Mouse (Mus musculus) bone marrow macrophage, adult 2 months (primary cell): ENCODE data around the gene Prkaa1. TPM values are rescaled to one million over a fixed set of nuclear protein-coding genes. Genes with fewer than 3 reads are reported as not detected.

Experiments used
- H3K27ac ChIP-seq: 2 replicates; pipeline ENCODE4 v1.5.1; 2012; ENCODE audit warnings: low read depth, low read length; ENCODE audit not compliant: insufficient read depth
- H3K4me1 ChIP-seq: 2 replicates; pipeline ENCODE4 v1.6.1; 2012; ENCODE audit warnings: low read length; ENCODE audit not compliant: control insufficient read depth, insufficient read depth
- H3K4me3 ChIP-seq: 2 replicates; pipeline ENCODE4 v1.5.1; 2012; ENCODE audit warnings: mild to moderate bottlenecking, low read length, moderate library complexity; ENCODE audit not compliant: insufficient read depth
- CTCF ChIP-seq: IDR thresholded peaks from 2 replicates; pipeline ENCODE4 v1.5.1; 2012; ENCODE audit warnings: low read depth, mild to moderate bottlenecking, low read length, moderate library complexity
- POLR2A ChIP-seq: IDR thresholded peaks from 2 replicates; pipeline ENCODE4 v1.6.1; 2012; ENCODE audit warnings: mild to moderate bottlenecking, low read depth, low read length, borderline replicate concordance
- polyA plus RNA-seq: library from polyadenylated mRNA; stranded (reverse); fragments of >200 nt; gene quantifications from 2 replicates; pipeline ENCODE4 v1.2.4, GENCODE M21; 2012; ENCODE audit not compliant: missing spikeins, insufficient read depth, insufficient read length

The Prkaa1 gene
- polyA plus RNA-seq, 1 experiment: 31.6 TPM

DNA sequence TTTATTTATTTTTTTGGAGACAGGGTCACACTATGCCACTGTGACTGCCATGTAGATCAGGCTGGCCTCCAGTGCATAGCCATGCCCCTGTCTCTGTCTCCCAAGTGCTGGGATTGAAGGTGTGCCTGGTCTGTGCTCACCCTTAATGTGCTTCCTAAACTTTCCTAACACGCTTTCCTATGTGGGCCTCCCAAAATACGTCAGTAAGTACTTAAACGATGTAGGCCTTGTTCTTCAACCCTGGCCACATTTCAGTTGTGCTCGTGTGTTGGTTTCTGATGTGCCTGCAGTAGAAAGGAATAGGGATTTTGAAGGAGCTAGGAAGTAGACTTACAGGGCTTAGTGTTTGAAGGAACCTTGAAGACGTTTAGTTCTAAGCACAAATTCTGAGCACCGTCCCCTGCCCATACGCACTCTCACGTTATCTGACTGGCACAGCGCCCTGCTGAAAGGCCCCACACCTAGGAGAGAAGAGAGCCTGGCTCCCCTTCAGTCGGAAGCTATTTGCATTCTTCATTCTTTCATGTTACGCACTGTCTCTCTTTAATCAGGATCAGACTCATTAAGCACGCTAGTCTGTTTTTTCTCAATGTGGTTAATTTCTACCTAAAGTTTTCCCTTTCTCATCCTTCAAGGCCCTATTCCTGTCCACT, 21.6 kb downstream of the Prkaa1 start:
- TF ChIP-seq CTCF (no peak), POLR2A (no peak)
- no peak overlapping the region for H3K27ac ChIP-seq
- H3K4me1 ChIP-seq: no peaks in the 10 kb centered on the region
- no peak overlapping the region for H3K4me3 ChIP-seq

DNA sequence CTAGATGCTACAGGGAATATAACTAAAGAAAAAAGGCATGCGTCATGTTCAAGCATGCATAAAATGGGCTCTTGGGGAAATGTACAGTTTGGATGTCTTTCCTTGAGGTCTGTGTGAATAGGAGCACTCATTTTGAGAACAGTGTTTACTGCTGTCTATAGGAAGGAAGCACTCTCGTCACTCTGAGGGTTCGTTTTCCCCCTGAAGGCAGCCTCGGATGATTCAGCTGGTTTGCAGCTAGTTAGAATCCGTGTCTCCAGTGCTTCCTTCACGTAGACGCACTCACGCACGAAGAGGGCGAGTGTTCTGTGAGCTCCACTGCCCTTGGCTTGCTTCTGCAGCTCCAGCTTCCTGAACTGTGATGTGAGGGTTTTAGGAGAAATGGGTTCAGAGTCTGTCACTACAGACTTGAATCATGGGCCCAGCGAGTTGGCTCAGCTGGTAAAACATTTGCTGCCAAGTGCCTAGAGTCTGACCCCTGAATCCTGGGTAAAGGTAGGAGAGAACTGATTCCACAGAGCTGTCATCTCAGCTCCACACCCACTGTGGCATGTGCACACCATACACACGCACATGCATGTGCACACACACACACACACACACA, 29.7 kb downstream of the Prkaa1 start:
- no peak for TF ChIP-seq CTCF
- Histone ChIP-seq H3K4me3 (no peak overlapping the region), H3K4me1 (no peaks in the 10 kb centered on the region), H3K27ac (no peak overlapping the region)

DNA sequence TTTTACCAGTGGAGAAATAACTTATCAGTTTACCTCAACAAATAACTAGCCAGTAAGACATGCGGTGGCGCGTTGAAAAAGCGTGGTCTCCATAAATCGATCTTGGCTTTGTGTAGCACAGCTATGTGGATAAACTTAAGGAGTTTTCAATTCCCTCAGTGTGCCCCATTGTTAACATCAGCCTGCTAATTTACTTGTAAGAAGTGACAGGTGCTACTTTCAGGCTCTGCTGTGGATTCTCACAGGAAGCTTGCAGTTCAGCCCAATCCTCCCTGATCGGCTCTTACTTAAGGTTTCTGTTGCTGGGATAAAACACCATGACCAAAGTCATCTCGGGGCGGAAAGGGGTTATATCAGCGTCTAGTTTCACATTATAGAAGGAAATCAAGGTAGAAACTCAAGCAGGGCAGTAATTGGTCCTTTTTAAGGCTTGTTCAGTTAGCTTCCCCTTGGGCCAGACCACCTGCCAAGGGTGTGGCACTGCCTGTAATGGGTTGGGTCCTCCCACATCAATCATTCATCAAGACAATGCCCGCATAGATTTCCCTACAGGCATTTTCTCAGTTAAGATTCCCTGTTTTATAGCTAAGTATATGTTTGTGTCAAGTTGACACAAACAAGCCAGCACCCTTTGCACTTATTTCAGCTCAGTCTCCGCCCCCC, 41.1 kb downstream of the Prkaa1 start:
- H3K27ac ChIP-seq: peak overlapping the region; percentile 95; the same call in 1 of the 2 replicates

DNA sequence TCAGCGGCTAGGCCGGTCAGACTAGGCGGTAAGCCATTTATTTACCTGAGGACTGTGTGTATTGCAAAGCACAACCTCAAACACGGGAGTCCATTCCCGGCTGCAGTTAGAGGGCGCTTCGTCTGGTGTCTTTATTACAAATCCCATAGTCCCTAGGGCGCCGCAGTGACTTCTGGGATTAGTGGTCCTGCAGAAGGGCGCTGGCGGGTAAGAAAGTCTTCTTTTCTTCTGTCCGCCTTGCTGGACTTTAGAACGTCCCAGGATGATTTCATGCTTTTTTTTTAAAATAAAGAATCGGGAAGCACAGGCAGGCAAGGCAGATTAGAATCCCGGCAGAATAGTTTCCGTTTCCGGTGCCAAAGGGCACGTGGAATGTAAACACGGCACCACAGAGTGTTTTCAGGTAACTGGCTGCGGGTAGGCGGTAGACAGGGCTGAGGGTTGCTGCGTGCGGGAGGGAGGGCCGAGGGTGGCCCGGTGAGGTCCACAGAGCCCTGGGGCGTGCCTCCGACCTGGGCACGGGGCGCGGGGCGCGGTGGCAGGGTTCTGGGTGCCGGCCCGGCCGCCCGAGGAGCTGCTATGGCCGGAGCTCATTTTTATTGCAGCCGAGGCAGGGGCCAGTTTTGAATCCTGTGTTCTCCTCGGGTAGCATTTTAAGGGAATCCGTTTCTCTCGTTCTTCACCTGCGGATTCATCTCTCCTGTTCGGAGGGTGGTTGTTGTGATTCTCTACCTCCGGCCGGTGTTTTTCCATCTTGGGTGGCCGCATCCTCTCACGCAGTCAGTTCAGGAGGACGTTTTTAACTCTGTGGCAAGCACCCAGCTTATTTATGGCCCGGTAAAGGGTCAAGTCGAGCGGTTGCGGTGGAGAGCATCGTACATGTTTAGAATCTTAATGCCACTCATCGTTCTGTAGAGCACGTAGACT, 42.0 kb downstream of the Prkaa1 start, which contains the start of gene Ttc33:
Gene Ttc33 (plus strand): TSS at position 160 of the 927 bp plus-strand sequence.
- peaks cover 19% of the 10 kb centered on the region for H3K4me1 ChIP-seq
- TF ChIP-seq CTCF (no peak), POLR2A (no peak)
- peak within 1 kb of the TSS; percentile 99 for H3K4me3 ChIP-seq
- peak within 1 kb of the TSS; percentile 95 for H3K27ac ChIP-seq

More for the DNA sequence above, 41.1 kb downstream of the Prkaa1 start:
- TF ChIP-seq POLR2A (no peak), CTCF (no peak)
- Histone ChIP-seq H3K4me3 (peak overlapping the region; percentile 99), H3K4me1 (peaks cover 18% of the 10 kb centered on the region)

DNA sequence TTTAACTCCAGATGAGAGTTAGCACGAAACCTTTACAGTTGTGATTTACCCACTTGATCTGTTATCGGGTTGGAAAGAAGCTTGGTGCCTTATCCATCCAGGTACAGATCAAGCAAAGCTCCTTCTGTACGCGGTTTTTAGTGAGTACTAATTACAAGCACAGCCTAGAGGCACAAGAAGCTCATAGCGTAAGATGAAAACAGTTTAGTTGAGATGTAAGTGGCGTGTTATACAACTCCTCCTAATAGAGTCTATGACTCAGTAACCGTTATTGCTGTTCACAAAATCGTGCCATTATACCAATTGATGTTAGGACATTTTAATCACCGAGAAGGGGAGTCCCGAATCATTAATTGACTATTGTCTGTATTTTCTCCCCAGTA, 42.6 kb downstream of the Prkaa1 start:
- Histone ChIP-seq H3K27ac (peak overlapping the region; percentile 95), H3K4me3 (peak overlapping the region; percentile 99), H3K4me1 (peaks cover 19% of the 10 kb centered on the region)
- TF ChIP-seq CTCF (no peak), POLR2A (no peak)

DNA sequence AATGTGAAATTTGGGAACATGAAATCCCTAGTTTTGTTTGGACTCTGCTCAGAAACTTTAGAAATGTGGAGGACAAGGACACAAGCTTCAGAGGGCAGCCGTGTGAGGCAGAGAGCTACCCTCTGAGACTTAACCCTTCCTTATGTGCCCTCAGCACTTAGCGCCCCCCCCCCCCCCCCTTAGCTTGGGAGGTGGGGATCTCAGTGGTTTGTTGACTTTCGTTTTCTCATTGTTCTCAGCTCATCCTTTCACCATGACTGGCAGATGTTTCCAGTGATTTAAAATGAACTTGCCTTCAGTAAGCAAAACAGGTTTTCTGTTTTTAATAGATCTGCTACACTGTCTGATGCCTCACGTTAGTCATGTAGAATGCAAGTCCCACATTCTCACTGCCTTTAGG, 43.5 kb downstream of the Prkaa1 start:
- H3K27ac ChIP-seq: peak overlapping the region; percentile 35; the same call in 1 of the 2 replicates
- no peak for TF ChIP-seq POLR2A
- no peak for TF ChIP-seq CTCF
- peak overlapping the region; percentile 16 for H3K4me3 ChIP-seq
- peaks cover 19% of the 10 kb centered on the region for H3K4me1 ChIP-seq

DNA sequence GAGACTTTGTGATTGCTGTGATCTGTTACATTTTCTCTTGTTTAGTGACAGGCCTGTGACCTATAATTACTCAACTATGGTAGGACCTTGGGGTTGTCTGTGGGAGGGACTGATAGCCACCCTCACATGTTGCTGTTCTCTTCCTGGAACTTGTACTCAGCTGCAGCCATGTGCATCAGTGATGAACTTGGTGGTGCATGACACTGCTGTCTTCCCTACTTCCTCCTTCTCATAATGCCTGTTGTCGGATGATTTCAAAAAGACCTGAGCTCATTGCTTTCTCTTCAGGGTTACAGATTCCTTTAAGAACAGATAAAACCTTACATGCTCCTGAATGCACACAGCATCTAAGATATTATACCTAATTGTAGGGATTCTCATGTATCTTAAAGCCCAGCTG, 44.4 kb downstream of the Prkaa1 start:
- Histone ChIP-seq H3K4me3 (no peak overlapping the region), H3K4me1 (peaks cover 19% of the 10 kb centered on the region), H3K27ac (peak overlapping the region; percentile 59)
- TF ChIP-seq CTCF: no peak
- TF ChIP-seq POLR2A: no peak

DNA sequence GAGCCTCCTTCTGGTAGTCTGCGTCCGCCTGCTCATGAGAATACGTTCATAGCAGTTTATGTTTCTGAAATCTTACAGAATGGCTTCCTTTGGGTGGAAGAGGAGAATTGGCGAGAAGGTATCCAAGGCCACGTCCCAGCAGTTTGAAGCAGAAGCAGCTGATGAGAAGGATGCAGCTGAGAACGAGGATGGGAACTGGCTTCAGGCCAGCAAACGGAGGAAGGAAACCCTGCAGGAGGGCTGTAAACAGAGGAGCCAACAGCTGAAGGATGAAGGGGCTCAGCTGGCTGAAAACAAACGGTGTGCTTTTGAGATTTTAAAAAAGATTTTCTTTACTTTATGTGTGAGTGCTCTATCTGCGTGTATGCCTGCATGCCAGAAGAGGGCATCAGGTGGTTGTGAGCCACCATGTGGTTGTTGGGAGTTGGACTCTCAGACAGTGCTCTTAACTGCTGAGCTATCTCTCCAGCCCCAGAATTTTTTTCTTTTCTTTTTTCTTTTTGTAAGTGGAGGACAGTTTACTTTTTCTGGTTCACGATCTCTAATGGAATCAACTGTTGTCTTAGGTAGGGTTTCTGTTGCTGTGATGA, 45.9 kb downstream of the Prkaa1 start:
- Histone ChIP-seq H3K4me3 (no peak overlapping the region), H3K27ac (no peak overlapping the region), H3K4me1 (peaks cover 24% of the 10 kb centered on the region)
- TF ChIP-seq POLR2A (no peak), CTCF (no peak)

DNA sequence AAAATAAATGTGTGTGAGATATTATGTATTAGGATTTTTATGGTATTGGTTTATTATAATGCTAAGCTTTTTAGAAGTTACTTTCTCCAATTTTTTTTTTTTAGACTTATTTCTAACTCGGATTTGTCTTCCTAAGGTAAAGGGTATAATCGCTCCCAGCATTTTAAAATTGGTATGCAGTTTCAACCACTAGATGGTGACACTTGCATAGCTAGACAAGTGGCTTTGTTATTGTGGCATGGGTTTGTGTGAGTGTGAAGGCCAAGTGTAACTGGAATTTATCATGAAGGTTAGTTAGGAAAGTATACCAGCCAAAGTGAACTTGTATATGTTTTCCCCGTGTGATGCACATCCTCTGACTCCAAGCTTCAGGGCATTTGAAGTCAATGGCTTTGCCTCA, 50.2 kb downstream of the Prkaa1 start:
- Histone ChIP-seq H3K4me3 (no peak overlapping the region), H3K27ac (no peak overlapping the region), H3K4me1 (peaks cover 18% of the 10 kb centered on the region)
- TF ChIP-seq POLR2A (no peak), CTCF (no peak)
